Mouse (Mus musculus): ENCODE results near the gene Hgd.

The Hgd gene

GRCm38 (mm10) chr16:37580651-37581050 lies 698 bp downstream of the Hgd start:
- DNase-seq (ENCODE audit: low spot score): no peak

GRCm38 (mm10) chr16:37581901-37582300 lies 1.9 kb downstream of the Hgd start:
- DNase-seq (ENCODE audit: low spot score): no peak

GRCm38 (mm10) chr16:37583306-37583705 lies 3.4 kb downstream of the Hgd start:
- no peak for DNase-seq (ENCODE audit: low spot score)

GRCm38 (mm10) chr16:37583801-37584200 lies 3.8 kb downstream of the Hgd start:
- DNase-seq (ENCODE audit: low spot score): no peak

- DNase-seq (ENCODE audit: low spot score): peak; percentile 58
Observed at GRCm38 (mm10) chr16:37584218-37585035, 4.5 kb downstream of the Hgd start.

- DNase-seq (ENCODE audit: low spot score): no peak
Observed at GRCm38 (mm10) chr16:37585129-37585563, 5.2 kb downstream of the Hgd start.

- no peak for DNase-seq (ENCODE audit: low spot score)
Observed at GRCm38 (mm10) chr16:37590921-37591320, 11.0 kb downstream of the Hgd start.

- no peak for DNase-seq (ENCODE audit: low spot score)
Observed at GRCm38 (mm10) chr16:37591551-37591950, 11.6 kb downstream of the Hgd start.

- DNase-seq (ENCODE audit: low spot score): no peak
Observed at GRCm38 (mm10) chr16:37597412-37597811, 17.5 kb downstream of the Hgd start.

GRCm38 (mm10) chr16:37598463-37598862 lies 18.5 kb downstream of the Hgd start:
- no peak for DNase-seq (ENCODE audit: low spot score)

- no peak for DNase-seq (ENCODE audit: low spot score)
Observed at GRCm38 (mm10) chr16:37599326-37599725, 19.4 kb downstream of the Hgd start.

- no peak for DNase-seq (ENCODE audit: low spot score)
Observed at GRCm38 (mm10) chr16:37603431-37603830, 23.5 kb downstream of the Hgd start.

GRCm38 (mm10) chr16:37604243-37604642 lies 24.3 kb downstream of the Hgd start:
- DNase-seq (ENCODE audit: low spot score): no peak

GRCm38 (mm10) chr16:37610333-37610732 lies 30.4 kb downstream of the Hgd start:
- DNase-seq (ENCODE audit: low spot score): no peak

GRCm38 (mm10) chr16:37611072-37611471 lies 31.1 kb downstream of the Hgd start:
- DNase-seq (ENCODE audit: low spot score): no peak

- DNase-seq (ENCODE audit: low spot score): no peak
Observed at GRCm38 (mm10) chr16:37612013-37612412, 32.1 kb downstream of the Hgd start.

GRCm38 (mm10) chr16:37614540-37614939 lies 34.6 kb downstream of the Hgd start:
- DNase-seq (ENCODE audit: low spot score): no peak

- DNase-seq (ENCODE audit: low spot score): no peak
Observed at GRCm38 (mm10) chr16:37615429-37615828, 35.5 kb downstream of the Hgd start.

GRCm38 (mm10) chr16:37616104-37616503 lies 36.2 kb downstream of the Hgd start:
- no peak for DNase-seq (ENCODE audit: low spot score)

GRCm38 (mm10) chr16:37617695-37618094 lies 37.7 kb downstream of the Hgd start:
- no peak for DNase-seq (ENCODE audit: low spot score)

GRCm38 (mm10) chr16:37622403-37622802 lies 42.5 kb downstream of the Hgd start:
- no peak for DNase-seq (ENCODE audit: low spot score)

- no peak for DNase-seq (ENCODE audit: low spot score)
Observed at GRCm38 (mm10) chr16:37622919-37623318, 43.0 kb downstream of the Hgd start.

GRCm38 (mm10) chr16:37626388-37626949 lies 46.5 kb downstream of the Hgd start:
- no peak for DNase-seq (ENCODE audit: low spot score)

- DNase-seq (ENCODE audit: low spot score): no peak
Observed at GRCm38 (mm10) chr16:37628336-37628735, 48.4 kb downstream of the Hgd start.
